Mouse (Mus musculus) embryonic fibroblast, embryonic 13.5 days (primary cell): ENCODE results near the gene Ror2. TPM values are rescaled to one million over a fixed set of nuclear protein-coding genes. Genes with fewer than 3 reads are reported as not detected.
A peak's percentile ranks its signal among the peaks of the same experiment; 100 is the strongest.
"Not testable (repeated sequence)": the region's sequence is repeated elsewhere in the genome, so short reads cannot be mapped to it uniquely, and the experiment has no call there.

Source experiments
- H3K27ac ChIP-seq: 2 replicates; pipeline ENCODE4 v1.5.1; 2012; ENCODE audit warnings: low read length, control low read depth, inconsistent platforms; ENCODE audit not compliant: insufficient read depth
- H3K4me1 ChIP-seq: 2 replicates; pipeline ENCODE4 v1.6.1; 2011; ENCODE audit warnings: low read length; ENCODE audit not compliant: control insufficient read depth, insufficient read depth
- H3K4me3 ChIP-seq: 2 replicates; pipeline ENCODE4 v1.5.1; 2011; ENCODE audit warnings: mild to moderate bottlenecking, control low read depth, low read length; ENCODE audit not compliant: insufficient read depth
- CTCF ChIP-seq: IDR thresholded peaks from 2 replicates; pipeline ENCODE4 v1.5.1; 2011; ENCODE audit warnings: mild to moderate bottlenecking, control low read depth, low read length, moderate library complexity, borderline replicate concordance; ENCODE audit not compliant: insufficient read depth
- POLR2A ChIP-seq: IDR thresholded peaks from 2 replicates; pipeline ENCODE4 v1.6.1; 2011; ENCODE audit warnings: low read depth, mild to moderate bottlenecking, control low read depth, low read length, moderate library complexity
- polyA plus RNA-seq: library from polyadenylated mRNA; stranded (reverse); fragments of >200 nt; gene quantifications from 2 replicates; pipeline ENCODE4 v1.2.4, GENCODE M21; 2011; ENCODE audit warnings: low read depth; ENCODE audit not compliant: missing spikeins, insufficient read length

Ror2 gene
- 21.4 and 27.2 TPM in 2 replicates for polyA plus RNA-seq

- H3K4me3 ChIP-seq, result peak within 1 kb of the TSS; percentile 78
- peak within 1 kb of the TSS; percentile 3; the same call in 1 of the 2 replicates for H3K27ac ChIP-seq
- peaks cover 16% of the 10 kb centered on the region for H3K4me1 ChIP-seq
- no peak for TF ChIP-seq CTCF
- TF ChIP-seq POLR2A, result peak; percentile 72
Observed at GRCm38 (mm10) chr13:53285756-53286361, at the start of gene Ror2. Gene Ror2, minus strand, starts transcription at chr13:53286124.

- Histone ChIP-seq H3K27ac (no peak overlapping the region), H3K4me1 (no peaks in the 10 kb centered on the region), H3K4me3 (no peak overlapping the region)
- TF ChIP-seq CTCF (no peak), POLR2A (no peak)
Observed at GRCm38 (mm10) chr13:53333769-53334168, 47.8 kb upstream of the Ror2 start.

- H3K27ac ChIP-seq, result no peak overlapping the region
- H3K4me3 ChIP-seq, result no peak overlapping the region
- TF ChIP-seq CTCF (no peak), POLR2A (no peak)
- H3K4me1 ChIP-seq, result no peaks in the 10 kb centered on the region
Observed at GRCm38 (mm10) chr13:53330246-53330645, 44.3 kb upstream of the Ror2 start.

- Histone ChIP-seq H3K4me3 (no peak overlapping the region), H3K27ac (no peak overlapping the region), H3K4me1 (no peaks in the 10 kb centered on the region)
- TF ChIP-seq CTCF (no peak), POLR2A (no peak)
Observed at GRCm38 (mm10) chr13:53325531-53325930, 39.6 kb upstream of the Ror2 start.

GRCm38 (mm10) chr13:53323661-53324060 is 37.7 kb upstream of the Ror2 start:
- H3K27ac ChIP-seq, result no peak overlapping the region
- TF ChIP-seq CTCF, result no peak
- no peak for TF ChIP-seq POLR2A
- no peak overlapping the region for H3K4me3 ChIP-seq
- no peaks in the 10 kb centered on the region for H3K4me1 ChIP-seq

GRCm38 (mm10) chr13:53320899-53321298 is 35.0 kb upstream of the Ror2 start:
- no peaks in the 10 kb centered on the region for H3K4me1 ChIP-seq
- no peak overlapping the region for H3K4me3 ChIP-seq
- H3K27ac ChIP-seq, result no peak overlapping the region

GRCm38 (mm10) chr13:53316515-53317295 is 30.8 kb upstream of the Ror2 start:
- Histone ChIP-seq H3K4me1 (no peaks in the 10 kb centered on the region), H3K4me3 (no peak overlapping the region), H3K27ac (no peak overlapping the region)
- TF ChIP-seq POLR2A (no peak), CTCF (no peak)

More at GRCm38 (mm10) chr13:53320899-53321298, 35.0 kb upstream of the Ror2 start:
- TF ChIP-seq CTCF (no peak), POLR2A (no peak)

GRCm38 (mm10) chr13:53315757-53316156 is 29.8 kb upstream of the Ror2 start:
- H3K27ac ChIP-seq, H3K4me3 ChIP-seq, H3K4me1 ChIP-seq: not testable (repeated sequence)

- Histone ChIP-seq H3K4me3 (no peak overlapping the region), H3K4me1 (peaks cover 8% of the 10 kb centered on the region; the same call in 1 of the 2 replicates), H3K27ac (peak overlapping the region; percentile 50)
- TF ChIP-seq CTCF (no peak), POLR2A (no peak)
Observed at GRCm38 (mm10) chr13:53310442-53310841, 24.5 kb upstream of the Ror2 start.

- peak overlapping the region; percentile 40; the same call in 1 of the 2 replicates for H3K4me3 ChIP-seq
- TF ChIP-seq POLR2A (peak; percentile 27; the same call in 1 of the 2 replicates), CTCF (peak; percentile 19; the same call in 1 of the 2 replicates)
- peaks cover 8% of the 10 kb centered on the region; the same call in 1 of the 2 replicates for H3K4me1 ChIP-seq
- H3K27ac ChIP-seq, result peak overlapping the region; percentile 50
Observed at GRCm38 (mm10) chr13:53309661-53310160, 23.8 kb upstream of the Ror2 start.
